Mouse (Mus musculus) limb, embryonic 12.5 days (tissue): ENCODE measurements around the gene Crcp. TPM values are rescaled to one million over a fixed set of nuclear protein-coding genes. Genes with fewer than 3 reads are reported as not detected.

Source experiments
- ATAC-seq: fragments of 200-750 bp; cut with Nextera tagmentation; 2 replicates; pipeline ENCODE4 v1.8.0; 2017; ENCODE audit warnings: low read depth, moderate TSS enrichment; ENCODE audit not compliant: insufficient number of reproducible peaks, insufficient read depth, low FRiP score, low TSS enrichment
- H3K27ac ChIP-seq: fragments of 300-500 bp; sonication (generic); 2 replicates; pipeline ENCODE4 v1.5.1; 2016; ENCODE audit warnings: mild to moderate bottlenecking, moderate library complexity
- H3K27me3 ChIP-seq: fragments of 300-500 bp; sonication (generic); 2 replicates; pipeline ENCODE4 v1.6.1; 2016; ENCODE audit warnings: mild to moderate bottlenecking, moderate library complexity
- H3K36me3 ChIP-seq: fragments of 300-500 bp; sonication (generic); 2 replicates; pipeline ENCODE4 v1.6.1; 2016; ENCODE audit warnings: mild to moderate bottlenecking, moderate library complexity
- H3K4me1 ChIP-seq: fragments of 300-500 bp; sonication (generic); replicated peaks from 2 replicates; pipeline ENCODE4 v1.6.1; 2016
- H3K4me2 ChIP-seq: fragments of 300-500 bp; sonication (generic); 2 replicates; pipeline ENCODE4 v1.6.1; 2016; ENCODE audit warnings: mild to moderate bottlenecking, moderate library complexity
- H3K4me3 ChIP-seq: fragments of 300-500 bp; sonication (generic); replicated peaks from 2 replicates; pipeline ENCODE4 v1.5.1; 2016; ENCODE audit warnings: mild to moderate bottlenecking
- H3K9ac ChIP-seq: fragments of 300-500 bp; sonication (generic); replicated peaks from 2 replicates; pipeline ENCODE4 v1.6.1; 2016; ENCODE audit warnings: mild to moderate bottlenecking, moderate library complexity
- H3K9me3 ChIP-seq: fragments of 300-500 bp; sonication (generic); 2 replicates; pipeline ENCODE4 v1.6.1; 2016; ENCODE audit warnings: mild to moderate bottlenecking, moderate library complexity
- WGBS: fragments of 180-500 bp; shearing (Covaris S2); methylation state at CpG from one replicate; pipeline ENCODE4 v1.1.7; 2016; 5-methylcytosine and 5-hydroxymethylcytosine counted together
- polyA plus RNA-seq: library from polyadenylated mRNA; unstranded; fragments of >200 nt; fragmentation: Nextera tagmentation; extraction: Ambion mirVana; gene quantifications from 2 replicates; pipeline ENCODE4 v1.2.1, GENCODE M21; 2016

The Crcp gene
- polyA plus RNA-seq, 1 experiment from 2014 or later, result 39.6 TPM

GRCm38 (mm10) chr5:130078834-130079156 is 49.7 kb downstream of the Crcp start:
- Histone ChIP-seq H3K27me3 (no peaks in the 10 kb centered on the region), H3K9me3 (0 out of 2 replicates have a peak, but pooled peaks cover 4% of the 10 kb centered on the region), H3K36me3 (peaks cover 20% of the 10 kb centered on the region), H3K4me1 (peaks cover 10% of the 10 kb centered on the region), H3K27ac (peak overlapping the region; percentile 85), H3K4me3 (peak overlapping the region; percentile 77), H3K4me2 (peak overlapping the region; percentile 79), H3K9ac (peak overlapping the region; percentile 94)
- WGBS, result 51% methylated on average over 6 of the region's 6 CpGs
- 0 out of 2 replicates have a peak, but pooled peaks have one; percentile 30 for ATAC-seq

GRCm38 (mm10) chr5:130079202-130080050 is 50.3 kb downstream of the Crcp start:
- WGBS, result 1% methylated on average over 86 of the region's 86 CpGs
- peak; percentile 94 for ATAC-seq
- H3K4me2 ChIP-seq, result peak overlapping the region; percentile 79

GRCm38 (mm10) chr5:130080051-130080681 is 51.1 kb downstream of the Crcp start:
- 0 out of 2 replicates have a peak, but pooled peaks cover 4% of the 10 kb centered on the region for H3K9me3 ChIP-seq
- H3K27ac ChIP-seq, result peak overlapping the region; percentile 85; the same call in 1 of the 2 replicates
- no peaks in the 10 kb centered on the region for H3K27me3 ChIP-seq
- peak overlapping the region; percentile 94 for H3K9ac ChIP-seq
- peaks cover 10% of the 10 kb centered on the region for H3K4me1 ChIP-seq
- peak overlapping the region; percentile 79 for H3K4me2 ChIP-seq
- 67% methylated on average over 16 of the region's 16 CpGs for WGBS
- H3K36me3 ChIP-seq, result peaks cover 25% of the 10 kb centered on the region
- no peak for ATAC-seq
- peak overlapping the region; percentile 77 for H3K4me3 ChIP-seq

More at GRCm38 (mm10) chr5:130079202-130080050, 50.3 kb downstream of the Crcp start:
- peak overlapping the region; percentile 77 for H3K4me3 ChIP-seq
- H3K9ac ChIP-seq, result peak overlapping the region; percentile 94
- H3K27me3 ChIP-seq, result no peaks in the 10 kb centered on the region
- H3K4me1 ChIP-seq, result peaks cover 10% of the 10 kb centered on the region
- peaks cover 20% of the 10 kb centered on the region for H3K36me3 ChIP-seq
- H3K9me3 ChIP-seq, result 0 out of 2 replicates have a peak, but pooled peaks cover 4% of the 10 kb centered on the region
- H3K27ac ChIP-seq, result peak overlapping the region; percentile 85

- WGBS, result 97% methylated on average over 8 of the region's 8 CpGs
- no peak for ATAC-seq
- peaks cover 36% of the 10 kb centered on the region for H3K36me3 ChIP-seq
- no peak overlapping the region for H3K4me3 ChIP-seq
- peaks cover 10% of the 10 kb centered on the region for H3K4me1 ChIP-seq
- H3K9ac ChIP-seq, result no peak overlapping the region
- no peak overlapping the region for H3K4me2 ChIP-seq
- no peak overlapping the region for H3K27ac ChIP-seq
- no peaks in the 10 kb centered on the region for H3K27me3 ChIP-seq
- peaks cover 10% of the 10 kb centered on the region; the same call in 1 of the 2 replicates for H3K9me3 ChIP-seq
These were observed 52.2 kb downstream of the Crcp start for GRCm38 (mm10) chr5:130081181-130081881.

GRCm38 (mm10) chr5:130082431-130082830 is 53.3 kb downstream of the Crcp start:
- 79% methylated on average over 4 of the region's 4 CpGs for WGBS

GRCm38 (mm10) chr5:130084271-130084670 is 55.2 kb downstream of the Crcp start:
- ATAC-seq, result no peak
- Histone ChIP-seq H3K27me3 (no peaks in the 10 kb centered on the region), H3K27ac (no peak overlapping the region), H3K9me3 (peaks cover 10% of the 10 kb centered on the region; the same call in 1 of the 2 replicates), H3K9ac (no peak overlapping the region), H3K4me1 (peaks cover 12% of the 10 kb centered on the region), H3K4me2 (no peak overlapping the region), H3K36me3 (peaks cover 43% of the 10 kb centered on the region), H3K4me3 (no peak overlapping the region)
- WGBS, result 81% methylated on average over 3 of the region's 3 CpGs

More at GRCm38 (mm10) chr5:130082431-130082830, 53.3 kb downstream of the Crcp start:
- no peak for ATAC-seq
- no peak overlapping the region for H3K9ac ChIP-seq
- peaks cover 10% of the 10 kb centered on the region for H3K4me1 ChIP-seq
- H3K27me3 ChIP-seq, result no peaks in the 10 kb centered on the region
- H3K36me3 ChIP-seq, result peaks cover 40% of the 10 kb centered on the region
- H3K9me3 ChIP-seq, result peaks cover 10% of the 10 kb centered on the region; the same call in 1 of the 2 replicates
- H3K27ac ChIP-seq, result no peak overlapping the region
- H3K4me3 ChIP-seq, result no peak overlapping the region
- H3K4me2 ChIP-seq, result no peak overlapping the region

GRCm38 (mm10) chr5:130088008-130088407 is 58.9 kb downstream of the Crcp start:
- no peak overlapping the region for H3K4me2 ChIP-seq
- H3K4me3 ChIP-seq, result no peak overlapping the region
- H3K9ac ChIP-seq, result no peak overlapping the region
- H3K27ac ChIP-seq, result no peak overlapping the region
- peaks cover 51% of the 10 kb centered on the region for H3K36me3 ChIP-seq
- 0 out of 2 replicates have a peak, but pooled peaks cover 7% of the 10 kb centered on the region for H3K4me1 ChIP-seq
- WGBS, result 86% methylated on average over 7 of the region's 7 CpGs
- peaks cover 6% of the 10 kb centered on the region; the same call in 1 of the 2 replicates for H3K9me3 ChIP-seq
- no peaks in the 10 kb centered on the region for H3K27me3 ChIP-seq
- ATAC-seq, result no peak

- no peak overlapping the region for H3K4me3 ChIP-seq
- no peak overlapping the region for H3K4me2 ChIP-seq
- H3K27ac ChIP-seq, result no peak overlapping the region
- peaks cover 46% of the 10 kb centered on the region for H3K36me3 ChIP-seq
- H3K4me1 ChIP-seq, result 0 out of 2 replicates have a peak, but pooled peaks cover 5% of the 10 kb centered on the region
- H3K9ac ChIP-seq, result no peak overlapping the region
- H3K9me3 ChIP-seq, result peaks cover 6% of the 10 kb centered on the region; the same call in 1 of the 2 replicates
- no peaks in the 10 kb centered on the region for H3K27me3 ChIP-seq
- WGBS, result 89% methylated on average over 4 of the region's 4 CpGs
- no peak for ATAC-seq
These were observed 59.5 kb downstream of the Crcp start for GRCm38 (mm10) chr5:130088612-130089011.

GRCm38 (mm10) chr5:130089177-130089576 is 60.1 kb downstream of the Crcp start:
- H3K9me3 ChIP-seq, result peaks cover 6% of the 10 kb centered on the region; the same call in 1 of the 2 replicates
- H3K27me3 ChIP-seq, result no peaks in the 10 kb centered on the region
- H3K9ac ChIP-seq, result no peak overlapping the region
- no peak for ATAC-seq
- H3K4me3 ChIP-seq, result no peak overlapping the region
- H3K27ac ChIP-seq, result no peak overlapping the region
- WGBS, result 73% methylated on average over 7 of the region's 7 CpGs
- H3K4me1 ChIP-seq, result 0 out of 2 replicates have a peak, but pooled peaks cover 5% of the 10 kb centered on the region
- no peak overlapping the region for H3K4me2 ChIP-seq
- peaks cover 48% of the 10 kb centered on the region for H3K36me3 ChIP-seq

- Histone ChIP-seq H3K27ac (no peak overlapping the region), H3K27me3 (no peaks in the 10 kb centered on the region), H3K4me1 (0 out of 2 replicates have a peak, but pooled peaks cover 5% of the 10 kb centered on the region), H3K9ac (no peak overlapping the region), H3K4me3 (no peak overlapping the region), H3K36me3 (peaks cover 45% of the 10 kb centered on the region), H3K4me2 (no peak overlapping the region), H3K9me3 (peaks cover 8% of the 10 kb centered on the region; the same call in 1 of the 2 replicates)
- no peak for ATAC-seq
- WGBS, result 89% methylated on average over 18 of the region's 18 CpGs
These were observed 60.7 kb downstream of the Crcp start for GRCm38 (mm10) chr5:130089626-130090393.
